7 mouse cellular contexts compared by ENCODE assay signal in genomic region chr7:126248088-126248487, GRCm38 (mm10). TPM values are rescaled to one million over a fixed set of nuclear protein-coding genes. Genes with fewer than 3 reads are reported as not detected.
DNase-seq lines count a peak whose midpoint lies in the region; ATAC-seq lines count a peak whose summit lies in the region.

No protein-coding gene starts in this region.

- H3K36me3 ChIP-seq in limb, embryonic 12.5 days = no peaks in the 10 kb centered on the region

- H3K4me1 ChIP-seq in limb, embryonic 12.5 days (replicated peaks) = peaks cover 14% of the 10 kb centered on the region

- peak overlapping the region; percentile 19; the same call in 1 of the 2 replicates for H3K4me3 ChIP-seq in limb, embryonic 12.5 days (replicated peaks)

- peak overlapping the region; percentile 40; the same call in 1 of the 2 replicates for H3K9ac ChIP-seq in limb, embryonic 12.5 days (replicated peaks)

- peak overlapping the region; percentile 50 for H3K4me2 ChIP-seq in limb, embryonic 12.5 days

- no peak overlapping the region for H3K27ac ChIP-seq in limb, embryonic 12.5 days

- DNase-seq in cerebellum, adult 8-10 months = peak; percentile 70
- DNase-seq in cerebellum, postnatal 25 days = peak; percentile 80 to 82
- DNase-seq in heart, adult 8-10 months (ENCODE audit: low spot score) = peak; percentile 47
- no peak for DNase-seq in urinary bladder, adult 18-20 months (ENCODE audit: low spot score in 2 of 2)
- DNase-seq in layer of hippocampus, postnatal 36 days = no peak
- no peak for DNase-seq in layer of hippocampus, postnatal 10 days (ENCODE audit: low spot score in 2 of 2)

- peaks cover 25% of the 10 kb centered on the region for H3K27me3 ChIP-seq in limb, embryonic 12.5 days

- 2% methylated on average over 6 of the region's 6 CpGs for WGBS in limb, embryonic 12.5 days

- ATAC-seq in limb, embryonic 12.5 days (ENCODE audit: insufficient number of reproducible peaks, insufficient read depth, low FRiP score, low TSS enrichment, low read depth) = peak; percentile 69

- H3K9me3 ChIP-seq in limb, embryonic 12.5 days = no peaks in the 10 kb centered on the region

RNA-seq across cellular contexts. Expression of gene Sbk1, which starts 24.3 kb away (rescaled TPM):
- total RNA-seq in heart, adult 8-10 months (2022) = 10 to 100 TPM; 73.6 to 99.4 (median 84.5) TPM
- polyA plus RNA-seq in limb, embryonic 12.5 days (2016; fragmentation: Nextera tagmentation; extraction: Ambion mirVana) = 120 TPM in 2 replicates
- 10 to 100 TPM; 90.8 to 93.6 TPM for total RNA-seq in layer of hippocampus, postnatal 36 days (2021)
- total RNA-seq in layer of hippocampus, postnatal 10 days (2021) = 100 to 1,000 TPM; 190 to 192 TPM

RNA-seq across cellular contexts. Expression of gene Xpo6, which starts 47.8 kb away (rescaled TPM):
- total RNA-seq in heart, adult 8-10 months (2022) = 10 to 100 TPM; 12.3 to 22.8 (median 18.8) TPM
- polyA plus RNA-seq in limb, embryonic 12.5 days (2016; fragmentation: Nextera tagmentation; extraction: Ambion mirVana) = 63.6 and 72.8 TPM in 2 replicates
- 10 to 100 TPM; 89.5 to 94.1 TPM for total RNA-seq in layer of hippocampus, postnatal 36 days (2021)
- total RNA-seq in layer of hippocampus, postnatal 10 days (2021) = 100 to 1,000 TPM; 104 to 106 TPM

Comparison
In these comparisons a context has a peak if more than half of its experiments do, and no peak if none do; other contexts are left out.
1. DNase-seq: peak in cerebellum, adult 8-10 months (single experiment), cerebellum, postnatal 25 days (2 of 2) and heart, adult 8-10 months (single experiment); none in urinary bladder, adult 18-20 months (0 of 2), layer of hippocampus, postnatal 36 days (0 of 2) and layer of hippocampus, postnatal 10 days (0 of 2).